Mouse (Mus musculus) hindbrain, embryonic 10.5 days (tissue): Measurements from ENCODE around the gene Aen. TPM values are rescaled to one million over a fixed set of nuclear protein-coding genes. Genes with fewer than 3 reads are reported as not detected.
A peak's percentile ranks its signal among the peaks of the same experiment; 100 is the strongest.

Experiments used
- DNase-seq: peaks from one replicate; pipeline ENCODE4 v3.0.0-alpha.2; 2017; ENCODE audit warnings: low spot score
- H3K27ac ChIP-seq: fragments of 300-500 bp; sonication (generic); 2 replicates; pipeline ENCODE4 v1.5.1; 2016; ENCODE audit warnings: mild to moderate bottlenecking, moderate library complexity
- H3K27me3 ChIP-seq: fragments of 300-500 bp; sonication (generic); 2 replicates; pipeline ENCODE4 v1.6.1; 2016; ENCODE audit warnings: mild to moderate bottlenecking; ENCODE audit not compliant: poor library complexity, insufficient read depth, severe bottlenecking
- H3K36me3 ChIP-seq: fragments of 300-500 bp; sonication (generic); 2 replicates; pipeline ENCODE4 v1.6.1; 2016; ENCODE audit warnings: mild to moderate bottlenecking, moderate library complexity
- H3K4me1 ChIP-seq: fragments of 300-500 bp; sonication (generic); replicated peaks from 2 replicates; pipeline ENCODE4 v1.6.1; 2016; ENCODE audit warnings: mild to moderate bottlenecking
- H3K4me3 ChIP-seq: fragments of 300-500 bp; sonication (generic); 2 replicates; pipeline ENCODE4 v1.5.1; 2016; ENCODE audit warnings: mild to moderate bottlenecking, moderate library complexity
- H3K9me3 ChIP-seq: fragments of 300-500 bp; sonication (generic); 2 replicates; pipeline ENCODE4 v1.6.1; 2016; ENCODE audit warnings: mild to moderate bottlenecking, moderate library complexity
- WGBS: fragments of 180-500 bp; shearing (Covaris S2); methylation state at CpG from one replicate; pipeline ENCODE4 v1.1.7; 2016; 5-methylcytosine and 5-hydroxymethylcytosine counted together
- polyA plus RNA-seq: library from polyadenylated mRNA; unstranded; fragments of >200 nt; fragmentation: Nextera tagmentation; extraction: Ambion mirVana; gene quantifications from 2 replicates; pipeline ENCODE4 v1.2.1, GENCODE M21; 2016

Aen gene
- polyA plus RNA-seq, 1 experiment from 2014 or later, result 59.0 TPM

- WGBS, result 14% methylated on average over 6 of the region's 6 CpGs
These were observed 28.6 kb downstream of the Aen start for GRCm38 (mm10) chr7:78924300-78924699.

DNA sequence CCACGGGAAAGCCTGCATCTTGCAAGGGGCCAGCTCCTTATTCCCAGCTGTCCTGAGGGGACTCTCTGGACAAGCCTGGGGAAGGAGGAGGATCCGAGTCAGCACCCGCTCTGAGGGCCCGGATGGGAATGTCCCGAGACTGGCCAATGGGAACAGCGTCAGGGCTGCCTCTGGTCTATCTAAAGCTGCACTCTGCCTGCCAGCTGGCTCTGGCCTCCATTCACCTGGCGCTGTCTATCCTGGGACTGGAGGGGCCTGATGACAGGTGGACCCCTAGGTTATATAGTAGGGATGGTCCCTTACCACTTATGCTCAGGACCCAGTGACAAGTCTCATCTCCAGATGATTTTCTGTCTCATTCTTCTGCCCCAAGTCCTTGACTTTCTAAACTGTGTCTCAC lies 29.1 kb downstream of the Aen start:
- H3K4me3 ChIP-seq, result no peak overlapping the region
- H3K9me3 ChIP-seq, result no peaks in the 10 kb centered on the region
- H3K4me1 ChIP-seq, result 0 out of 2 replicates have a peak, but pooled peaks cover 4% of the 10 kb centered on the region
- WGBS, result 64% methylated on average over 7 of the region's 7 CpGs
- H3K36me3 ChIP-seq, result no peaks in the 10 kb centered on the region
- H3K27ac ChIP-seq, result no peak overlapping the region
- peaks cover 15% of the 10 kb centered on the region; the same call in 1 of the 2 replicates for H3K27me3 ChIP-seq
- DNase-seq, result no peak

More at GRCm38 (mm10) chr7:78924300-78924699, 28.6 kb downstream of the Aen start:
- no peak overlapping the region for H3K27ac ChIP-seq
- DNase-seq, result peak; percentile 71
- H3K36me3 ChIP-seq, result no peaks in the 10 kb centered on the region
- H3K9me3 ChIP-seq, result no peaks in the 10 kb centered on the region
- H3K4me1 ChIP-seq, result 0 out of 2 replicates have a peak, but pooled peaks cover 4% of the 10 kb centered on the region
- no peak overlapping the region for H3K4me3 ChIP-seq
- H3K27me3 ChIP-seq, result peaks cover 15% of the 10 kb centered on the region; the same call in 1 of the 2 replicates

- no peaks in the 10 kb centered on the region for H3K9me3 ChIP-seq
- no peak overlapping the region for H3K27ac ChIP-seq
- peaks cover 15% of the 10 kb centered on the region; the same call in 1 of the 2 replicates for H3K27me3 ChIP-seq
- 0 out of 2 replicates have a peak, but pooled peaks cover 4% of the 10 kb centered on the region for H3K4me1 ChIP-seq
- H3K4me3 ChIP-seq, result no peak overlapping the region
- H3K36me3 ChIP-seq, result no peaks in the 10 kb centered on the region
- DNase-seq, result no peak
- WGBS, result 79% methylated on average over 7 of the region's 7 CpGs
These were observed 30.0 kb downstream of the Aen start for GRCm38 (mm10) chr7:78925680-78926079.

DNA sequence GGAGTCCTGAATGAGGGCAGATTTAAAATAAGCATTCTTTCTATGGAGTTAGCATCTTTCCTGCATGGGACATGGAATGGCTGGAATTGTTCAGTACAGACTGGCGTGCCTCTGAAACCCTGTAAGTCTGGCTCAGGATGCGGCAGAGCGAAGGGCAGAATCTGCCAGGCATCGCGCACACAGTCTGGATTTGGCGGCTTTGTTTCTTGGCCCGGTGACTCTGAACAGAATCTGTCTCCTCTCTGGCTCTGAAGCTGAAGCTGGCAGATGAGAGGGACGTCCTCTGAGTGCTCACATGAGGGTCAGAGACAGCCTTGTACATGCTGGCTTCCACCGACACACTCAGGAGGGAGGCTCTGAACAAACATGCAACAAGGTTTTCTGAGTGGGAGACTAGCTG lies 30.5 kb downstream of the Aen start:
- 0 out of 2 replicates have a peak, but pooled peaks cover 4% of the 10 kb centered on the region for H3K4me1 ChIP-seq
- DNase-seq, result no peak
- H3K36me3 ChIP-seq, result no peaks in the 10 kb centered on the region
- WGBS, result 80% methylated on average over 9 of the region's 9 CpGs
- no peak overlapping the region for H3K27ac ChIP-seq
- H3K4me3 ChIP-seq, result no peak overlapping the region
- H3K27me3 ChIP-seq, result peaks cover 15% of the 10 kb centered on the region; the same call in 1 of the 2 replicates
- no peaks in the 10 kb centered on the region for H3K9me3 ChIP-seq

DNA sequence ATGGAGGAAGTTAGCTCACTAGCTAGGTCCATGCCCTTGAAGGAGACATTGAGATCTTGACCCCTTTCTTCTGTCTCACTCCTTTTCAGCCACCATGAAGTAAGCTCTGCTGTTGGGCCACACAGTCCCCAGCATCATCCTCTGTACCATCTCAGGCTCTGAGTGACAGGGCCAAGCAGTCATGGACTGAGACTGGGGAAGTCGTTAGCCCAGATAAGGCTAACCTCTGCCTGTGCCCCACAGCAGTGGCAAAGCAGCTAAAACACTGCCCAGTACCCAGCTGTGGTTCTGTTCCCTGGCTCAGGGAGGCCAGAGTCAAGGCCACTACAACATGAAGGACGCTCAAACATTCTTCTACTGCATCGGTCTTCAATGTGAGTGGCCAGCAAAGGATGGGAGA lies 31.6 kb downstream of the Aen start:
- Histone ChIP-seq H3K9me3 (no peaks in the 10 kb centered on the region), H3K4me1 (0 out of 2 replicates have a peak, but pooled peaks cover 4% of the 10 kb centered on the region), H3K27ac (no peak overlapping the region), H3K27me3 (peaks cover 15% of the 10 kb centered on the region; the same call in 1 of the 2 replicates), H3K36me3 (no peaks in the 10 kb centered on the region), H3K4me3 (no peak overlapping the region)
- WGBS, result 81% methylated on average over 3 of the region's 3 CpGs
- no peak for DNase-seq

DNA sequence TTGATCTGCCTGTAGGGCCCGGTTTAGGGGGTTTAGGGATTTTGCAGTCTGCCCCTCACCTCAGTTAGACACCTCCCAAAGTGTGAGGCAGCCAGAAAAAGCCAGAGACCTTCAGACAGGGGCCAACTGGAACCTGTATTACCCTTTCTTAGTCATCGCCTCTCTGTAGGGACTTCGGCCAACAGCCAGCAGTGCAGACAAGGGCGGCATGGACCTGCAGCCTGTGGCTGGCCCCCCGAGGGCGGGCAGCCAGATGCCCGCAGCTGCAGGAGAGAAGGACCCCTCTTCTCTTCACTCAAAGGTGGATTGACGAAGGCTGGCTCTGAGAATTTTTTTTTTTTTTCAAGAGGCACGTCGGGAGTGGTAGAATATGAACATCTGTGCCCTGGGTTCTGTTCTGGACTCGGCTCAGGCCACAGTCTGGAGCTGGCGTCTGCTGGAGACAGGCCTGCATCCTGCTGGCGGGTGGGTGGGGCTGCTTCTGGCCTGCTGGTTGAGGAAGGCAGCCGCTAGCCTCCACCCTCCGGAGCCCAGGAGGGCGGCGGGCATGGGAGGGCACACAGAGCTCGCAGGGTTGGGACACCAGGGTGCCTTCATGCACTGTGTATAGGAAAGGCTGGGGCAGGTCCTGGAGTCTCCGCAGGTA lies 43.4 kb downstream of the Aen start:
- 60% methylated on average over 19 of the region's 19 CpGs for WGBS
- H3K4me3 ChIP-seq, result no peak overlapping the region
- no peaks in the 10 kb centered on the region for H3K4me1 ChIP-seq
- no peaks in the 10 kb centered on the region for H3K9me3 ChIP-seq
- no peak for DNase-seq
- no peaks in the 10 kb centered on the region for H3K36me3 ChIP-seq
- no peaks in the 10 kb centered on the region for H3K27me3 ChIP-seq
- H3K27ac ChIP-seq, result no peak overlapping the region

DNA sequence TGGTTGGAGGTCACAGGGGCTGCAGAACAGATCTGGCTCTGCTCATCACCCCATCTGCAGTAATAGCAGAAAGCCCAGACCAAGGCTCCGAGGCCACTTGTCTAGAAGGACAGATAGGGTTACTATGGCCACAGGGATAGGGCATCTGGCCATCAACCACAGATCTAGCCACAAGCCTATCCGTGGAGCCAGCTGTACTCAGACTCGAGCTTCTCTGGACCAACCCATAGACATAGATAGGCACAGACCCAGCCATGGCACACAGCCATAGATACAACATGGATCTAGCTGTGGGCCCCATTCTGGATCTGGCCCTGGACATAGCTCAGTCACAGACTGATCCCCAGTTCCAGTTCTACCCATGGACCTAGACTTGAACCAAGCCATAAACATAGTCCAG lies 45.3 kb downstream of the Aen start:
- Histone ChIP-seq H3K9me3 (no peaks in the 10 kb centered on the region), H3K27me3 (no peaks in the 10 kb centered on the region), H3K36me3 (no peaks in the 10 kb centered on the region), H3K4me3 (no peak overlapping the region), H3K27ac (no peak overlapping the region), H3K4me1 (no peaks in the 10 kb centered on the region)
- WGBS, result 91% methylated on average over 3 of the region's 3 CpGs
- no peak for DNase-seq

- Histone ChIP-seq H3K4me3 (no peak overlapping the region), H3K4me1 (no peaks in the 10 kb centered on the region), H3K27me3 (no peaks in the 10 kb centered on the region), H3K27ac (no peak overlapping the region), H3K9me3 (no peaks in the 10 kb centered on the region), H3K36me3 (no peaks in the 10 kb centered on the region)
- no peak for DNase-seq
- WGBS, result 90% methylated on average over 2 of the region's 2 CpGs
These were observed 46.9 kb downstream of the Aen start for GRCm38 (mm10) chr7:78942544-78942943.

DNA sequence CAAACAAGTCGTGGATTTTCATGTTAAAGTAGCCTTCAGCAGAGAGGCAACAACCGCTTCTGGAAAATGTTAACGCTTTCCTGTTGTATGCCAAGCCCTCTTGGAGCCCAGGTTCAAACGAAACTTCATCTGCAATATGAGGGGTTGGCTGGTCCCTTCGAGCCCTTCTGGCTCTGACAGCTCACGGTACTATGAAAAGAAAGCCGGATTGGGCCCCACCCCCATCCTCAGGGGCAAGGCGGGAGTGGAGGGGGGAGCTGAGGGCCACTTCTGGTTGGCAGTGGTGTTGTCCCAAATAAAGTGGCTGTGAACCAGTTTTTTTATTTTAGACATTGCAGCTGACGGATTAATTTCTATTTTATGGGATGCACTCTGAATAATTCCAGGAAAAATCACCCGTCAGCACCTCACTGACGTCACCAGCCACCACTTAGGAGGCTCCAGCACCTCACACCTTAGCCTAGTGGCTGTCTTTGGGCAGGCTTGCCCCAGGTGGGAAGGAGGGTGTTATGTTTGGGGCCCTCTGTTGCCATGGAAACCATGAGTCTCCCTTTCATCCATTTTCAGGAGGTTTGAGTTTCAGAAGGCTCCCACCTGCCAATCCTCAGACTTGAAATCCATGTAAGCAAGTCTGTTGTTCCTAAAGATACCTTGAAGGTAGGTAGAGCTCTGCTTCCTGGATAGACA lies 58.4 kb downstream of the Aen start:
- no peaks in the 10 kb centered on the region for H3K9me3 ChIP-seq
- H3K36me3 ChIP-seq, result no peaks in the 10 kb centered on the region
- H3K27me3 ChIP-seq, result no peaks in the 10 kb centered on the region
- no peak overlapping the region for H3K4me3 ChIP-seq
- peaks cover 11% of the 10 kb centered on the region; the same call in 1 of the 2 replicates for H3K4me1 ChIP-seq
- H3K27ac ChIP-seq, result no peak overlapping the region
- no peak for DNase-seq
- 35% methylated on average over 11 of the region's 11 CpGs for WGBS

DNA sequence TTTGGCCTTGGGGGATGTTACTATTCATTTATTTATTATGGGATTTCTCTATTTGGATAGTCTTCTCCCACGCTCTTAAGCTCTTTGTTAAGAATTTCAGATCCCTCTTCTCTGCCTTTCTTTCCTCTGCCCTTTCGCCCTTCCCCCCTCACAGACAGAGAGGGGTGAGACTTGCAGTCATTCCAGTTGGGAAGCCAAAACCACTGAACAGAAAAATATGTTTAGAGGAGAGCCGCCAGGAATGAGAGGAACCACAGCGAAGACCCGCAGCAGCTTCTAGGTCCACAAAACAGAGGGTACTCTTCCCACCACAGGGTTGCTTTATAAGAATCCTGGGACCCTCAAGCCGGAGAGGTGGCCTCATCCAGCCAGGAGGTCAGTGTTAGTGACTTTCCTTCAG lies 59.0 kb downstream of the Aen start:
- no peaks in the 10 kb centered on the region for H3K36me3 ChIP-seq

GRCm38 (mm10) chr7:78955086-78955485 lies 59.4 kb downstream of the Aen start:
- peaks cover 11% of the 10 kb centered on the region; the same call in 1 of the 2 replicates for H3K4me1 ChIP-seq
- DNase-seq, result no peak
- no peaks in the 10 kb centered on the region for H3K9me3 ChIP-seq
- no peaks in the 10 kb centered on the region for H3K27me3 ChIP-seq
- H3K36me3 ChIP-seq, result no peaks in the 10 kb centered on the region
- no peak overlapping the region for H3K4me3 ChIP-seq
- WGBS, result 91% methylated on average over 6 of the region's 6 CpGs
- no peak overlapping the region for H3K27ac ChIP-seq

More for the DNA sequence above, 59.0 kb downstream of the Aen start:
- no peaks in the 10 kb centered on the region for H3K27me3 ChIP-seq
- H3K27ac ChIP-seq, result no peak overlapping the region
- H3K4me3 ChIP-seq, result no peak overlapping the region
- no peak for DNase-seq
- peaks cover 11% of the 10 kb centered on the region; the same call in 1 of the 2 replicates for H3K4me1 ChIP-seq
- H3K9me3 ChIP-seq, result no peaks in the 10 kb centered on the region
- WGBS, result 80% methylated on average over 6 of the region's 6 CpGs

DNA sequence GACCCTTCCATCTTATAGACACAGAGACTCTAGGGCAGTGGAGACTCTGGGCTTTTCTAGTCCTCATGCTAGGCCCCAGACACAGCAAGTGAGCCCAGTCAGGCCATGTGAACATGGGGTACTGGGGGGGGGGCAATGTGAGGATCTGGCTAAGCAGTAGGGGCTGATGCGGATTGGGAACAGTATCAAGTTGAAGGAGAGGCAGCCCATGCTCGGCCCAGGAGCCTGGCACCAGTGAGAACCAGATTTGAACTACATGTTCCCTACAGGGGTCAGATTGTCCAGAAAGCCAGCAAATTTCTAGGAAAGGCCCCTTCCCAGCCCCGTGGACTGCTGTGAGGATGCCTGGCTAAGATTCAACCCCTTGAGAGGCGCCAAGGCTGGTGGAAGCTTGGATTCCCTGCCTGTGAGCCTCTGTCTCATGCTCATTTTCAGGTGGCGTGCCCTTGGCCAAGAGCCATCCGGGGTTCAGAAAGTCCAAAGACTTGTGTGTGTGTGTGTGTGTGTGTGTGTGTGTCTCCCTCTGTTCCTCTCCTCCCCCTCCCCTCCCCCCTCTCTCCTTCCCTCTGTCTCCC lies 62.9 kb downstream of the Aen start:
- peaks cover 14% of the 10 kb centered on the region; the same call in 1 of the 2 replicates for H3K4me1 ChIP-seq
- no peak overlapping the region for H3K27ac ChIP-seq
- no peak overlapping the region for H3K4me3 ChIP-seq
- H3K36me3 ChIP-seq, result no peaks in the 10 kb centered on the region
- no peak for DNase-seq
- H3K9me3 ChIP-seq, result no peaks in the 10 kb centered on the region
- WGBS, result 87% methylated on average over 6 of the region's 6 CpGs
- no peaks in the 10 kb centered on the region for H3K27me3 ChIP-seq
